Mouse (Mus musculus) gastrocnemius, postnatal 36 days (tissue): ENCODE measurements at regions not wholly inside any gene's neighbourhood (a gene's known extent, or its start where the extent isn't known, plus 50 kb on each side); places are given as distances from the start of the nearest gene placed in this dataset.
A peak's percentile ranks its signal among the peaks of the same experiment; 100 is the strongest.
"Not testable (repeated sequence)": the region's sequence is repeated elsewhere in the genome, so short reads cannot be mapped to it uniquely, and the experiment has no call there.

Experiments used
- DNase-seq, 2 experiments: peaks; one replicate each; pipeline ENCODE4 v3.0.0; 2022
- intact Hi-C: fragments of 180-260 bp; cut with DNase I; formaldehyde crosslinking; loops from one replicate; pipeline ENCODE4 v1.15.1; 2025

- no peak for DNase-seq
- intact Hi-C loops, result no loop called here
Observed at GRCm38 (mm10) chr9:94155581-94155980, 382.3 kb downstream of the 1190002N15Rik start.

GRCm38 (mm10) chr9:94148474-94148873 lies 389.4 kb downstream of the 1190002N15Rik start:
- intact Hi-C loops, result no loop called here

GRCm38 (mm10) chr9:94146787-94147186 lies 391.1 kb downstream of the 1190002N15Rik start:
- no peak for DNase-seq
- intact Hi-C loops, result no loop called here

More at GRCm38 (mm10) chr9:94148474-94148873, 389.4 kb downstream of the 1190002N15Rik start:
- no peak for DNase-seq

GRCm38 (mm10) chr9:94136444-94136843 lies 401.4 kb downstream of the 1190002N15Rik start:
- intact Hi-C loops, result no loop called here
- DNase-seq, result no peak

GRCm38 (mm10) chr9:94133682-94134081 lies 404.2 kb downstream of the 1190002N15Rik start:
- DNase-seq, result no peak
- intact Hi-C loops, result no loop called here

DNA sequence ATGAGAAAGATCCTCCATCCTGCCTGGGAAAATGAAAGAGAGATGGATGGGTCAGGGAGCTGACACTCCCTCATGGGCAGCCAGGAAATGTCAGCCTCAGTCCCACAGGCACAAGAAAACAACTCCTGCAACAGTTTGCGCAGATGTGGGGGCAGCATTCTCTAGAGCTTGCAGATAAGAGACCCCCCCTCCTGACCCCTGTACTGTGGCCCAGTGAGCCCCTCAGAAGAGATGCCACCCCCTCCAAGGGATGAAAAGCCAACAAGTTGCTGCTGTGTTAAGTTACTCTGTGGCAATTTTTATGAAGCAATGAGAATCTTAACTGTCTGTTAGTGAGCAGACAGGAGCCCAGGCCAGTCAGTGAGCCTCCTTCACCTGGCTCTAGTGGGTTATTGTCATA lies 406.5 kb downstream of the 1190002N15Rik start:
- no peak for DNase-seq
- intact Hi-C loops, result no loop called here

DNA sequence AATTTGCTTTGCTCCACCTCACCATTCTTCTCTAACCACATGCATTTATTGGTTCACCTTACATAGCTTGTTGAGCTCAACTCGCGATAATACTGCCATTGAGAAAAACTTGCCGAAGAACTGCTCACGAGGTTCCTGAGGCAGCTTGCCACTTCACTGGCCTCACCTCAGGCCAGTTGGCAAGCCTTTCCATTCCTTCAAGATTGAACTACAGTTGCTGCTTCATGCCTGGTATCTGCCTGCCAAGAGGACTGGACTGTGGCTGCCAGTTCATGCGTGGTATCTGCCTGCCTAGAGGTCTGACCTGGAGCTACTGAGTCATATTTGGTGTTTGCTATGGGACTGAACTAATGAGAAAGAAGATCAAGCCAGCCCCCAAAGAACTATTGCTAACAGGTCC lies 420.9 kb downstream of the 1190002N15Rik start:
- DNase-seq, result peak; percentile 4 to 21
- intact Hi-C loops, result no loop called here

DNA sequence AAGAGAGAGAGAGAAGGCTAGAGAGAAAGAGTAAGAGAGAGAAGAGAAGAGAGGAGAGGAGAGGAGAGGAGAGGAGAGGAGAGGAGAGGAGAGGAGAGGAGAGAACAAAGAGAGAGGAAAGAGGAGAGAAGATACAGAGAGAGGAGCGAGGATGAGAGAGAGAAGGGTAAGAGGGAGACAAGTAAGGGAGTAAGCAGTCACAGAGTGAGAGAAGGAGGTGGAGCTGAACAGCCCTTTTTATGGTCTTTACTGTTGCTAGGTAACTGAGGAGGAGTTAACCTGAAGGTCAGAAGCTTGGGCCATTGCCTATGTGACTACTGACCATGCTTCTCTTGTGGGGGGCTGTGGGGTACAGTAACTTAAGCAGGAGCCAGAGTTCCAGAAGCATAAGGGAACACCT lies 430.2 kb downstream of the 1190002N15Rik start:
- not testable (repeated sequence) for DNase-seq

DNA sequence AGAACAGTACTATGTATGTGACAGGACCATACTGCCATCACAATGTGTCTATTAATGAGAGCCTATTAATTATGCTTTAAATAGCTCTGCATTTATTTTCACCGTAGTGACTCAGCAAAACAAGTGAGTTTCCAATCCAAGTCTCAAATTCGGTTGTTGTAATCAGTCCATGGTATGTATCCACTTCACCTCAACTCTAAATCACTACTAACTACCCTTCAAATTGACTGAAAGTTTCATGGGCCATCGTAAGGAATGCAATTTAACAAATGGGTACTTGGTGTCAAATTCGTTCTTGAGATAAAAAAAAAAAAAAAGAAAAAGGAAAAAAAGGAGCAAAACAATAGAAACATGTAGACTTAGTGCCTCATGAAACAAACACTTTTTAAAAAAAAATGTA lies 433.2 kb downstream of the 1190002N15Rik start:
- DNase-seq, result no peak
- intact Hi-C loops, result no loop called here

More for the DNA sequence above, 430.2 kb downstream of the 1190002N15Rik start:
- intact Hi-C loops, result not testable (repeated sequence)

GRCm38 (mm10) chr9:94101958-94102357 lies 435.9 kb downstream of the 1190002N15Rik start:
- DNase-seq, result no peak
- intact Hi-C loops, result no loop called here

DNA sequence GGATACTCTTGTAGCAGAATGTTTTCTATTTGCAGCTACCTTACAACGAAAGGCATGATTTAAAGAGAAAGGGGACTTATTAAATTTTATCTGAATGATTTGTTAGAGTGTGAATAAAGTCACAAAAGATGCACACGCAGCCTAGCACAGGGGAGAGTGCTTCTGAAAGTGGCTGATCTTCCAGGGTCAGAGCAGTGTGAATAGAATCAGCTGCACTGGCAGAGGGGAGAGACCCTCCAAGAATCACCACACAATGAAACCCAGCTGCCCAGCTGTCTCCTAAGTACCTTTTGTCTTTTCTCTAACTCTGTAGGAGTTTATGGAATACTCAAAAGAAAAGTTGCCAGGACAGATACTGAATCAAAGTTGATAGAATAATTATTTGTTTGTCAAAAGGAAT lies 443.1 kb downstream of the 1190002N15Rik start:
- no peak for DNase-seq
- intact Hi-C loops, result no loop called here

DNA sequence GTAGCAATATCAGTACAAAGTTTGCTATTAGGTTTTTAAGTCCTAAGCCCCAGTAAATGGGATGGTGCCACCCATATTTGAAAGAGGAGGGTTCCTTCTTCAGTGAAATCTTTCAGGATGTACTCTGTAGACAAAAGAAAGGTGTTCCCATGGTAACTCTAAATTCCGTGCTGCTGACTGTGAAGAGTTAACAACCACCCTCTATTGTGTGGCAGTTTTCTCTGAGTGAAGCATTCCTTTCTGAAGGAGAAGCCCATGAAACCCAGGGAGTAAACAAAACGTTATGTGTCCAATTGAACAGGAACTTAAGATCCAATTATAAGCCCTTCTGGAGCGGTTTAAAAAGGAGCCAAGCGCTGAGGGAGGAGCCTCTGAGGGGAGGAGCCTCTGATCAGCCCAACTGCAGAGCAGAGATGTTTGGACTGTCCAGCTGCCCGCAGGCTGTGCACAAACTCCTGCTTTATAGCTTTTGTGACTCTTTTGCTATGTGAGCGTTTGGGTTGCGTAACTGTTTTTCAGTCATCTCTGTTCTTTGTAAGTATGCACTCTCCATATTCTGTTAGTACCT lies 446.1 kb downstream of the 1190002N15Rik start:
- intact Hi-C loops, result no loop called here
- no peak for DNase-seq

DNA sequence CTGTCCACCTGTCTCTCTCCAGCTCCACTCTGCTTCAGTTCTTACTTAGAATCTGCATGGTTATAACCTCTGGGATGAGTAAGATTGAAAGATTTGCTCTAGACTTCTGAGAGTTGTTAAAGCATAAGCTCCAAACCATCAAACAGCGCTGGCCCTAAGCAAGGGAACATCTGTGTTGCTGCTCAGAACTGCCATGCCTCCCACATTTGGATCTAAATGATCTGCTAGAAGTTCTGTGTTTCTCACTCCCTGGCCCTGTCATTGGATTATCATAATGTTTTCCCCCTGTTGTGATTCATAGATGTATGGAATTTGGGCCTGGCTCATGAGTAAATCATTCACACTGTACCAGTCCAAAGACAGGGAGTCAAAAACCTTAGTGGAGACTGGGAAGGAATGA lies 448.1 kb downstream of the 1190002N15Rik start:
- no peak for DNase-seq
- intact Hi-C loops, result no loop called here

GRCm38 (mm10) chr9:94083629-94084411 lies 454.1 kb downstream of the 1190002N15Rik start:
- intact Hi-C loops, result no loop called here
- no peak for DNase-seq

GRCm38 (mm10) chr9:94074904-94075303 lies 463.0 kb downstream of the 1190002N15Rik start:
- intact Hi-C loops, result no loop called here
- DNase-seq, result no peak

- DNase-seq, result no peak
- intact Hi-C loops, result no loop called here
Observed at GRCm38 (mm10) chr9:94067121-94067520, 470.8 kb downstream of the 1190002N15Rik start.

- intact Hi-C loops, result no loop called here
- DNase-seq, result no peak
Observed at GRCm38 (mm10) chr9:94053229-94053628, 484.7 kb downstream of the 1190002N15Rik start.

GRCm38 (mm10) chr9:94047845-94048244 lies 490.0 kb downstream of the 1190002N15Rik start:
- intact Hi-C loops, result no loop called here
- no peak for DNase-seq

DNA sequence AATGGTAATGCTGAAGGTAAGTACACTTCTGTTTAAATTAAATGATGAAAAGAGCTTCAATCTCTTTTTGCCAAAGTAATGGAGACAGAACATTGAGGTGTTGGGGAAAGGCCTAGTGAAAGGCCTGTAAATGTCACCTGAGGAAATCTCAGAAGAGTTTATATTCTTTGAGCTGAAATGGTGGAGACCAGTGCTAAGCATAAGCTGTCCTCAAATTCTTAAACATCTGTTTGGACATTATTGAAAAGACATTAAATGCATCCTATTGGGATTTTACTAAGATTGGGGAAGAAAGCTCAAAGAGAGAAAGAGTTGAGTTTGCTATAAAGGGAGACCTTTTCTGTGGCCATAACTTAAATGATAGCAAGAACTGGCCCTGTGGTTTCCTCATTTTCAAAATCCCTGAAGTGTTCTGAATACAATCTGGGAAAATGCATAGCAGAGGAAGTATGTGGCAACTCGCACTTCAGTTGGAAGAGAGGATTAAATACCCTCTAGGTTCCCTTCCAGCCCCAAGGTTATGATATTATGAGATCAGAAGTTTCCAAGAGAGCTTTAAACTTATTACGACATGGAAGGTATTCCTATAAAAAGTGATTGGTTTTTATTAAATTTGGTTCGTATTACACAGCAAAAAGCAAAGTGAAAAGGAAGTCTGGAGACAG lies 492.3 kb downstream of the 1190002N15Rik start:
- intact Hi-C loops, result no loop called here
- no peak for DNase-seq

GRCm38 (mm10) chr9:94023761-94024160 lies 514.1 kb downstream of the 1190002N15Rik start:
- intact Hi-C loops, result no loop called here

DNA sequence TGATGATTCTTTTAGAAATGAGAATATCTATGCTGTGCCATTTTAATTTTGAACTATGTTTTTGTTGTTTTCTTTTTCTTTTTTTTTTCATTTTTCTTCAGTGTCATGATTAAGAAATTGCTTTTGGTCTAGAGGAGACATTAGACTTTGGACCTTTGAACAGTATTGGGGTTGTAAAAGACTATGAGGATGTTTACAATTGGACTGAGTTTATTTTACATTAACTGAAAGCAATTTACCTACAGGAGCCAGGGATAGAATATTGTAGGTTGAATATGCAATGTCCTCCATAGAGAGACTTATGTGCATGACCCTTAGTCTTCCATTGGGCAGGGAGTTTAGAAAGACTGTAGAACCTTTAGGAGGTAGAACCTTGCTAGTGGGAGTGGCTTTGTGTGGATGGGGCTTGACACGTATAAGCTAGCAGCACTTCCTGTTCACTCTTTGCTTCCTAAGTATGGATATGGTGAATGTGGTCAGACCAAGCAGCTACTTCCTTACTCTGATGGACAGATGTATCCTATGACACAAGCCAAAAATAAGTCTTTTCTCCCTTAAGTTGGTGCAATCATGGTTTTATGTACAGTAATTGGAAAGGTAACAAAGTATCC lies 516.5 kb downstream of the 1190002N15Rik start:
- no peak for DNase-seq
- intact Hi-C loops, result no loop called here

More at GRCm38 (mm10) chr9:94023761-94024160, 514.1 kb downstream of the 1190002N15Rik start:
- DNase-seq, result no peak
